Mouse (Mus musculus) urinary bladder, postnatal 36 days (tissue): Measurements from ENCODE around the gene Ugt3a2.

Source experiments
- DNase-seq, 2 experiments: peaks; one replicate each; pipeline ENCODE4 v3.0.0; 2022; ENCODE audit warnings: low spot score in 2 of 2, mixed read lengths in 1 of 2

Gene Ugt3a2

DNA sequence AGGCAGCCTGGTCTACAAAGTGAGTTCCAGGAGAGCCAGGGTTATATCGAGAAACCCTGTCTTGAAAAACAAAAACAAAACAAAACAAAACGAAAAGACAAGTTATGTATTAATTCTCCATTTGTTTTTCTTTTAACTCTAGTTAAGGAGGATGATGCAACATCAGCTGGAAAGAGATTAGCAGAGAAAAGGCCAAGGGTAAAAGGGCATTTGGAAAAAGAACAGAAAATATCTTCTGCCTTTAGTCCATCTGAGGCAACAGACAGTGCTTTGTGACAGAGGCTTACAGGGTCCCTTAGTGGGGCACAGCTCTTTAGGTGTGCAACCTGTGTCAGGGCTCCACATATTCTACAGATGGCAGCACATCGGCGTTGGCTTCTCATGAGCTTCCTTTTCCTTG lies at the start of gene Ugt3a2:
Ugt3a2 (plus strand) TSS at position 210 of the 400 bp plus-strand sequence.
- no peak for DNase-seq

DNA sequence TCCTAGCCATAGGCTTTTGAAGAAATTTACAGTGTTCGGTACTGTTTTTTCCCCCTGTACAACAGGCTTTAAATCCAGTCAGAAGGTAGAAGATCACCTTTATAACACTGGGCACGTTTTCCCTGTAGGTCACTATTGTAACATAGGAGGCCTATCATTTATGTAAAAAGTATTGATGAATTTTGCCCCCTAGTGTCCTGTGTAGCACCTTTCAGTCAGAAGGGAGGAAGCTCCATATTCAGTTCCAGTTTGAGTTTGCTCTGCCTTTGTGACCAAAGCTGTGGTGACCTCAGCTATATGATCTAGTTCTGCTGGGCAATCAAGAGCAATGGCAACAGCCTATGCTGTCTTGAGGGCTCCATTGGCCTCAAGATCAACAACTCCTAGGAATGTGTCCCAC lies 45.7 kb upstream of the Ugt3a2 start:
- no peak for DNase-seq

- DNase-seq = no peak
Observed at GRCm38 (mm10) chr15:9305978-9306692, 29.2 kb upstream of the Ugt3a2 start.

- DNase-seq = no peak
Observed at GRCm38 (mm10) chr15:9334596-9334995, 754 bp upstream of the Ugt3a2 start.

- DNase-seq = no peak
Observed at GRCm38 (mm10) chr15:9336616-9337015, 1.3 kb downstream of the Ugt3a2 start.

DNA sequence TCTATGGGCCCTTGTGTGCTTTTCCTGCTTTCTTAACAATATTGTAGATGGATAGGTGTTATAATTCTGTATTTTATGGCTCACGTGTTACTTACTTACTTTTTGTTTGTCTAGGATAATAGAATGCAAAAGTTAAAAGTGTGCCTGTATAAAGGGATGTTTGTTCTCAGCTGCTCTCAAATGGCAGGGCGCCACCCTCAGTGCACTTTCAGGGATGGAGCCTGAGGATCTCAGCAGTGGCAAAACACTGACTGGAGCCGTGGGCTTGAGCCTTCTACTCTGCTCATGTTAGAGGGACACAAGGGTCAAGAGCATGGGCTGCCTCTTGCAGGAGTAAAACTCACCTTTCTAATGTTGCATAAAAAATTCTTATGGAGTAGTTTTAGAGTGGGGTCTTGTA lies 1.7 kb downstream of the Ugt3a2 start:
- DNase-seq = no peak

DNA sequence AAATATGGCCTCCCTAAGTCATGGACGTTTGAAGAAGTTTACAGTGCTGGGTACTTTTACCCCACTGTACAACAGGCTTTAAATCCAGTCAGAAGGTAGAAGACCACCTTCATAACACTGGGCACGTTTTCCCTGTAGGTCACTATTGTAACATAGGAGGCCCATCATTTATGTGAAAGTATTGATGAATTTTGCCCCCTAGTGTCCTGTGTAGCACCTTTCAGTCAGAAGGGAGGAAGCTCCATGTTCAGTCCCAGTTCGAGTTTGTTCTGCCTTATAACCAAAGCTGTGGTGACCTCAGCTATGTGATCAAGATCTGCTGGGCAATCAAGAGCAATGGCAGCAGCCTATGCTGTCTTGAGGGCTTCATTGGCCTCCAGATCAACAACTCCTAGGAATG lies 13.4 kb downstream of the Ugt3a2 start:
- DNase-seq = no peak

- DNase-seq = no peak
Observed at GRCm38 (mm10) chr15:9362801-9363200, 27.5 kb downstream of the Ugt3a2 start.

DNA sequence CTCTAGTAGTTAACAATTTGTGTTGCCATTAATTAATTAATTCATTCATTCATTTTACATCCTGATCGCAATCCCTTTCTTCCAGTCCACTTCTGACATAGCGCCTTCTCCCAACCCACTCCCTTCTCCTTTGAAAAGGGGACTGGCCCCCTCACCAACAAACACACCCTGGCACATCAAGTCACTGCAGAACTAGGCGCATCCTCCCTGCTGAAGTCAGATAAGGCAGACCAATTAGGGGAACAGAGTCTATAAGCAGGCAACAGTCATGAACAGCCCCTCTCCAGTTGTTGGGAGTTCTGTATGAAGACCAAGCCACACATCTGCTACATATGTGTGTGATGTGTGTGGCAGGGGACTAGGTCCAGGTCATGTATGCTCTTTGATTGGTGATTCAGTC lies 33.4 kb downstream of the Ugt3a2 start:
- DNase-seq = no peak

- DNase-seq = no peak
Observed at GRCm38 (mm10) chr15:9376281-9376680, 40.9 kb downstream of the Ugt3a2 start.

GRCm38 (mm10) chr15:9409475-9409874 lies 74.1 kb downstream of the Ugt3a2 start:
- DNase-seq = no peak
